Mouse (Mus musculus) heart, embryonic 16.5 days (tissue): ENCODE data around the gene Madd. TPM values are rescaled to one million over a fixed set of nuclear protein-coding genes. Genes with fewer than 3 reads are reported as not detected.

ENCODE experiments used
- ATAC-seq: fragments of 200-750 bp; cut with Nextera tagmentation; replicated peaks from 2 replicates; pipeline ENCODE4 v1.8.0; 2017; ENCODE audit warnings: moderate number of reproducible peaks; ENCODE audit not compliant: insufficient read depth, low FRiP score; ENCODE audit errors: extremely low read depth
- H3K27ac ChIP-seq: fragments of 300-500 bp; sonication (generic); 2 replicates; pipeline ENCODE4 v1.5.1; 2014; ENCODE audit warnings: mild to moderate bottlenecking, low read length, control low read depth, moderate library complexity
- H3K27me3 ChIP-seq: fragments of 300-500 bp; sonication (generic); 2 replicates; pipeline ENCODE4 v1.6.1; 2014; ENCODE audit warnings: low read length, mixed read lengths; ENCODE audit not compliant: control insufficient read depth, insufficient read depth
- H3K36me3 ChIP-seq: fragments of 300-500 bp; sonication (generic); 2 replicates; pipeline ENCODE4 v1.6.1; 2014; ENCODE audit not compliant: control insufficient read depth, insufficient read depth
- H3K4me1 ChIP-seq: fragments of 300-500 bp; sonication (generic); 2 replicates; pipeline ENCODE4 v1.6.1; 2014; ENCODE audit warnings: low read length, mixed read lengths; ENCODE audit not compliant: control insufficient read depth, insufficient read depth
- H3K4me2 ChIP-seq: fragments of 300-500 bp; sonication (generic); 2 replicates; pipeline ENCODE4 v1.6.1; 2014; ENCODE audit warnings: low read depth, mild to moderate bottlenecking, control low read depth, low read length
- H3K4me3 ChIP-seq: fragments of 300-500 bp; sonication (generic); 2 replicates; pipeline ENCODE4 v1.5.1; 2014; ENCODE audit warnings: mild to moderate bottlenecking, control low read depth, low read length
- H3K9ac ChIP-seq: fragments of 300-500 bp; sonication (generic); 2 replicates; pipeline ENCODE4 v1.6.1; 2014; ENCODE audit warnings: low read length, control low read depth
- H3K9me3 ChIP-seq: fragments of 300-500 bp; sonication (generic); replicated peaks from 2 replicates; pipeline ENCODE4 v1.6.1; 2016; ENCODE audit warnings: low read length; ENCODE audit not compliant: control insufficient read depth
- WGBS: fragments of 180-500 bp; shearing (Covaris S2); extraction: QIAGEN DNeasy Blood & Tissue Kit; methylation state at CpG from one replicate; pipeline ENCODE4 v1.1.7; 2014; 5-methylcytosine and 5-hydroxymethylcytosine counted together
- polyA plus RNA-seq: library from polyadenylated mRNA; unstranded; fragments of >200 nt; fragmentation: Nextera tagmentation; extraction: Ambion mirVana; gene quantifications from 2 replicates; pipeline ENCODE4 v1.2.1, GENCODE M21; 2015

Madd gene
- polyA plus RNA-seq, 1 experiment from 2014 or later: 6.1 TPM

DNA sequence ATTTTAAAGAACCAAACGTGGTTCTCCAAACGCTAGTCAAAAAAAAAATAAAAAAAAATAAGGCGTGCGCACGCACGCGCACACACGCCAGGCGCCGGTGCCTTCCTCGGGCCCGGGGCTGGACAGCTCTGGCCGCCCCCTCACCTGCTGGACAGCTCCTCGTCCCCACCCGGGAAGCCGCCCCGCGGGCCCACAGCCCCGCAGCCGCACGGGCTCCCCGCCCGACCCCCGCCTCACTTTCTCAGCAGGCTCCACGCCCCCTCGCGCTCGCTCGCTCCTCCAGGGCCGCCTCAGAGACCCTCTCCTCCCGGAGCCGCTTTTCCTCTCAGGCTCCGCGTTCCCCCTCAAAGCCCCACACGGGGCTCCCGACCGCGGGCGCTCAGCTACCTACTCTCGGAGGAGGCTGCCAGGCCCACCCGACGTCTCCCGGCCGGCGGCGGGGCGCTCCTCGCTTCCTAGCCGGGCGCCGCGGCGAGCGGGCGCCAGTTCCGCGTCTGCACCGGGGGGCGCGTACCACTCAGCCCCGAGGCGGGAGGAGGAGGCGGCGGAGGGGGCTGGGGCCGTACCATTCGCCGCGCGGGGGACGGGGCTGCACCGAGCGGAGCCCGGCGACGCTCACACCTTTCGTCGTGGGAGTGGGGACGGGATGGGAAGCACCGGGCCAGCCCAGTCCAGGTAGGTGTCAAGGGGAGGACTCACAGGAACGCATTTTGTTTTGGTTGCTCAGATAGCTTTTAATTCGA is 1.1 kb downstream of the Madd start:
- peaks cover 9% of the 10 kb centered on the region for H3K4me1 ChIP-seq
- peak; percentile 83 for ATAC-seq
- H3K4me2 ChIP-seq: peak overlapping the region; percentile 94
- peak overlapping the region; percentile 92 for H3K4me3 ChIP-seq
- peak overlapping the region; percentile 81 for H3K9ac ChIP-seq
- WGBS: under 1% methylated on average over 76 of the region's 81 CpGs
- H3K9me3 ChIP-seq: no peaks in the 10 kb centered on the region
- H3K27ac ChIP-seq: peak overlapping the region; percentile 64
- peaks cover 5% of the 10 kb centered on the region for H3K36me3 ChIP-seq
- H3K27me3 ChIP-seq: no peaks in the 10 kb centered on the region

DNA sequence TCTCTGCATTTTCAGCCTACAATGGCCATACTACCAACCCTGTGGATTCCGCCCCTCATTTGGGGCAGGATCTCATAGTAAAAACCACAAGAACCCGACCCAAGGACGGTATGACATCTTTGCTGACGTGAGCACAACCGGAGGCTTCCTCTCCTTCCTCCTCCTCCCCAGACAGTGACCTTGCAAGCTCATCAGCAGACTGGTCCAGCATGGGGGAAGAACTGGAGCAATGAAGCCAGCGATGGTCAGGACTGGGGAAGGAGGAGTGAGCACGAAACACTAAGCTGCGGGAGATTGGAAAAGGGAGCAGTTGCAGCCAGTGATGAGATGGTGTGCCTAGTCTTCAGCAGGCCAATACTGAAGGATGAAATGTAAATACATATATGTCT is 1.6 kb downstream of the Madd start:
- no peak for ATAC-seq
- 12% methylated on average over 8 of the region's 8 CpGs for WGBS
- Histone ChIP-seq H3K4me2 (peak overlapping the region; percentile 94), H3K4me3 (peak overlapping the region; percentile 92), H3K27ac (no peak overlapping the region), H3K4me1 (peaks cover 9% of the 10 kb centered on the region), H3K9me3 (no peaks in the 10 kb centered on the region), H3K27me3 (no peaks in the 10 kb centered on the region), H3K36me3 (peaks cover 5% of the 10 kb centered on the region), H3K9ac (peak overlapping the region; percentile 81)

DNA sequence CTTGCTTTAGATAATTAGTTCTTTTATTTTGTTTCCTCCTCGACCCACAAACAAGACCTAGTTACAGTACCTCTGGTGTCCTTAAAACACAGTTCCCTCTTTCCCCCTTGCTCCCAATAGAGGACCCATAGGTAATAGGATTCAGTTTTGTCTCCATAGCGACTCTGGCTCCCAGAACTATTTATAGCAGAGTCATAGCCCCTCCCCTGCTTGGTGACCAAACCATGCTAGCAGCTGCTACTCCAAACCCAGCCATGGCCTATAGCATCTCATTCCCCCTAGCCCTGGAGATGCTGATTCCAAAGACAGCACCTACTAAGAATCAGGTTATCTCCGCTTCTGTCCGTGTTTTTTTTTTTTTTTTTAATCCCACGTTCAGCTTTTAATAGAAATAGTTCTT is 2.9 kb downstream of the Madd start:
- no peaks in the 10 kb centered on the region for H3K27me3 ChIP-seq
- H3K36me3 ChIP-seq: peaks cover 5% of the 10 kb centered on the region
- no peak overlapping the region for H3K4me2 ChIP-seq
- H3K9me3 ChIP-seq: no peaks in the 10 kb centered on the region
- H3K27ac ChIP-seq: no peak overlapping the region
- WGBS: 57% methylated on average over 5 of the region's 5 CpGs
- H3K9ac ChIP-seq: no peak overlapping the region
- no peak overlapping the region for H3K4me3 ChIP-seq
- H3K4me1 ChIP-seq: peaks cover 9% of the 10 kb centered on the region
- no peak for ATAC-seq

DNA sequence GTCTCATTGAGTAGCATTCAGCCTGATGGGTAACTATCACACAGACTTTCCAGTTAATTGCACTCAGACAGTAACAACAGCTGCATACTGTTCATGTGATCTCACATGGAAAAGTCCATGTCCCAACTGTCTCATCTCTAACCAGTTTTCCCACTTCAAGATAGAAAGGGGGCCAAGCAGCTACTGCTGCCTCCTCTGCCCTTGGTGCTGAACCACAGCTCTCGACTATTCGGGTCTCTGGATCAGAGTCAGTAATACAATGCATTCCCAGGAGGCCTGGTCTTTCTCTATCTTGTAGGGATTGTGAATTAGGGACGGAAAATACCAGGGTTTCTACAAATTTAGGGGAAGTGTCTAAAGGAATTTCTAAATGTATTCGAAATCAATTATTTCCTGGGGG is 3.8 kb downstream of the Madd start:
- H3K27ac ChIP-seq: no peak overlapping the region
- H3K36me3 ChIP-seq: peaks cover 5% of the 10 kb centered on the region
- no peaks in the 10 kb centered on the region for H3K9me3 ChIP-seq
- no peak overlapping the region for H3K9ac ChIP-seq
- 32% methylated on average over 4 of the region's 4 CpGs for WGBS
- no peak overlapping the region for H3K4me3 ChIP-seq
- H3K27me3 ChIP-seq: no peaks in the 10 kb centered on the region
- H3K4me1 ChIP-seq: peaks cover 12% of the 10 kb centered on the region
- no peak overlapping the region for H3K4me2 ChIP-seq
- no peak for ATAC-seq

DNA sequence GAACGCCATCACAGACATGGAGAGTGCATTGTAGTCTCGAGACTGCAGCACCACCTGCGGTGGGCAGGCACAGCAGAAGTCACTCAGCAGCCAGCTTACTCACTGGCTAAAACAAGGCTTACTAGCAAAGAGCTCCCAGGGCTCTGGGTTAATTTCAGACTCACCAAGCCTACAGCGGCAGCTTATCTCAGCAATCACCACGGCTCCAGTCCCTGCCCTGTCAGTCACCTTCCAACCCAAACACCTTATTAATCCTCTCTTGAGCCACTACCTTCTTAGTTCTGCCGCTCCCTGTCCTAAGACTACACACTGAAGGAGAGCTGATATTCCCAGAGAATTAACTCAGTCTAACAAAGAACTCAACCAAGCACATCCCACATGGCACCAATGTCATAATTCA is 7.4 kb downstream of the Madd start:
- no peak overlapping the region for H3K9ac ChIP-seq
- no peaks in the 10 kb centered on the region for H3K27me3 ChIP-seq
- H3K27ac ChIP-seq: no peak overlapping the region
- peaks cover 11% of the 10 kb centered on the region for H3K36me3 ChIP-seq
- H3K4me1 ChIP-seq: 0 out of 2 replicates have a peak, but pooled peaks cover 3% of the 10 kb centered on the region
- H3K9me3 ChIP-seq: no peaks in the 10 kb centered on the region
- no peak overlapping the region for H3K4me2 ChIP-seq
- no peak for ATAC-seq
- WGBS: 56% methylated on average over 6 of the region's 6 CpGs
- H3K4me3 ChIP-seq: no peak overlapping the region

DNA sequence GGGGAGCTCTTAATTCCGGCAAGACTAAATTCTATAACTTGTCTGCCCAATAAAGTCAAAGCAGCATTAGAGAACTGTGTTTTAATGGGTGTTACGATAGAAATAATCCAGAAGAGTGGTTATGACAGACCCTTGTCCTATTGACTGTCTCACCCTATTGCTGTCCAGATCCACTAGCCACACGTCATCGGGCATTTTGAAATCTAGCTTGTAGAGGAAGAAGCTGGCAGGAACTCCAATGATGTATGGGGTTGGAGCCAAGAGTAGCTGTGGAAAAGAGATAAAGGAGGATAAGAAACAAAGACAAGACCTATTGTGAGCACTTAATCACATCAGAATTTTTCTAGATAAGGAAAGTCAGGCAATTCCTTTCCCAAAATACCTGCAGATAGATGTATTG is 8.1 kb downstream of the Madd start:
- 54% methylated on average over 4 of the region's 4 CpGs for WGBS
- no peaks in the 10 kb centered on the region for H3K27me3 ChIP-seq
- ATAC-seq: no peak
- H3K27ac ChIP-seq: no peak overlapping the region
- H3K4me3 ChIP-seq: no peak overlapping the region
- H3K36me3 ChIP-seq: peaks cover 11% of the 10 kb centered on the region
- H3K9ac ChIP-seq: no peak overlapping the region
- H3K4me2 ChIP-seq: no peak overlapping the region
- H3K4me1 ChIP-seq: 0 out of 2 replicates have a peak, but pooled peaks cover 3% of the 10 kb centered on the region
- no peaks in the 10 kb centered on the region for H3K9me3 ChIP-seq

DNA sequence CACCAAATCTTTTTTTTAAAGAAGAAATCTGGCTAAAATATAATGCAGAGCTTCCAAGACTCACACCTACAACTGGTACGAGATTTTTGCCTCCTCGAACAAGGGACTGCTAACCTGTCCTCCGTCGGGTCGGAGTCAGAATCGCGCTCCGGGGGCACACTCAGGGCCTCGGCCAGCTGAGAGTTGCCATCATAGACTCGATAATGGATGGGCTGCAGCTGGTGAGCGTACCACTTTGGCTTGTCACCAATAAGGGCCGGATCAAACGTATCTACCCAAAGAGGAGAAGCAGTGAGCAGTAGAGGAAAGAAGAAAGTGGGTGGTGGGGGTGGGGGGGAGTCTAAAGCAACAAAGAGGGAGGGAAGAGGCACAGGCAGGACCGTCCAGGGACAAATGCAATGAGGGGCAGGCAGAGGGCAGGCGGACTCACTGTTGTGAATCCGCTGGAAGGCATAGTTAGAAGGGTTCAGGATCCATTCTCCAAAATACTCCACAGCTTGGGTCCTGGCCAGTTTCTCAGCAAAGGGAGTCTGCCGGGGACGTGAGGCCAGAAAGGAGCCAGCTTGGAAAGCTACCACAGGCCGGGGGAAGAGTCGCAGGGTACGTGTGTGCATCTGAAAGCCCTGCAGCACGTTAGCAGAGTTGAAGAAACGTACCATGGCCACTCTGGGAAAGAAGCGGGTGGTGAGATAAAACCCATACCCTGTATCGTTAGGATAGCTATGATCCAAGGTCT is 13.9 kb downstream of the Madd start:
- no peak overlapping the region for H3K4me2 ChIP-seq
- H3K4me3 ChIP-seq: no peak overlapping the region
- H3K36me3 ChIP-seq: peaks cover 12% of the 10 kb centered on the region
- H3K9ac ChIP-seq: no peak overlapping the region
- 60% methylated on average over 25 of the region's 25 CpGs for WGBS
- H3K4me1 ChIP-seq: peaks cover 3% of the 10 kb centered on the region; the same call in 1 of the 2 replicates
- ATAC-seq: no peak
- H3K27ac ChIP-seq: no peak overlapping the region
- no peaks in the 10 kb centered on the region for H3K9me3 ChIP-seq
- H3K27me3 ChIP-seq: no peaks in the 10 kb centered on the region

DNA sequence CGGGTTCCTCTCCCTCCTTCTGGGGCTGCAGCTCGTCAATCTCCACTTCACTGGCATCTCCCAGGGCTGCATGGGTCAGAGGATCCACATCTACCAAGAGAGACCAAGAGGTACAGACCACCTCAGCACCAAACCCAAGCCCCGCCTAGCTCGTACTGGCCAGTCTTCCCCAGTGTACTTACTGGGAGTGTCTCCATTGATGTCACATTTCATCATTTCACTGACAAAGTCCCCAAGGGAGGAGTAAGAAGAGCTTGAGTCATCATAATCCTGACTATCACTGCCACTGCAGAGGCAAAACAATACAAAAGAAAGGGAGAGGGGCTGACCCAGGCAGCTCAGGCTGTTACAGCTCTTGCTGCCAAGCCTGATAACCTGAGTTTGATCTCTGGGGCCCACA is 16.0 kb downstream of the Madd start:
- Histone ChIP-seq H3K4me1 (peaks cover 6% of the 10 kb centered on the region; the same call in 1 of the 2 replicates), H3K9ac (no peak overlapping the region), H3K4me3 (no peak overlapping the region), H3K9me3 (no peaks in the 10 kb centered on the region), H3K4me2 (no peak overlapping the region), H3K27ac (no peak overlapping the region), H3K27me3 (no peaks in the 10 kb centered on the region), H3K36me3 (peaks cover 11% of the 10 kb centered on the region)
- WGBS: 57% methylated on average over 4 of the region's 4 CpGs
- ATAC-seq: no peak

DNA sequence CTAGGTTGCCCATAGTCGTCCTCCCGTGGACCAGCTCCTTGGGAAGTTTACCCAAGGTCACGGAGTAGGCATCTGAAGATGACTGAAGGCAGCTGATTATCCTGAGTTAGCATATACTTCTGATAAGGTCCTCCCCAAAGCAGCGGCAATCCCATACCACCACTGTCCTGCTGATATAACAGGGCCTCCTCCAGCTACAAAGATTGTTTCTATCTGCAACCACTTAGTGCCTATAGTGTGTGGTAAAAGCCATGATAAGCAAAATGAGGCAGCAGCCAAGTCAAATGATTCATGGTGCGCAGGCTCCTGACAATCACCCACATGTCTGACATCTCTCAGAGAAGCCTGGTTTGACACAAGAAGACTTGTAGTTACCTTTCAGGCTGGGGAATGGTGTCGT is 18.6 kb downstream of the Madd start:
- Histone ChIP-seq H3K4me2 (no peak overlapping the region), H3K9me3 (no peaks in the 10 kb centered on the region), H3K27me3 (no peaks in the 10 kb centered on the region), H3K36me3 (peaks cover 8% of the 10 kb centered on the region), H3K4me1 (peaks cover 16% of the 10 kb centered on the region), H3K4me3 (no peak overlapping the region), H3K9ac (no peak overlapping the region), H3K27ac (no peak overlapping the region)
- 41% methylated on average over 6 of the region's 6 CpGs for WGBS
- no peak for ATAC-seq
